Mouse (Mus musculus) heart, embryonic 15.5 days (tissue): ENCODE results near the gene Rest. TPM values are rescaled to one million over a fixed set of nuclear protein-coding genes. Genes with fewer than 3 reads are reported as not detected.
A peak's percentile ranks its signal among the peaks of the same experiment; 100 is the strongest.

Source experiments
- ATAC-seq: fragments of 200-750 bp; cut with Nextera tagmentation; replicated peaks from 2 replicates; pipeline ENCODE4 v1.8.0; 2017; ENCODE audit warnings: low read depth, moderate TSS enrichment; ENCODE audit not compliant: insufficient number of reproducible peaks, insufficient read depth, low FRiP score
- H3K27ac ChIP-seq: fragments of 300-500 bp; sonication (generic); 2 replicates; pipeline ENCODE4 v1.5.1; 2015; ENCODE audit warnings: mild to moderate bottlenecking, inconsistent platforms
- H3K27me3 ChIP-seq: fragments of 300-500 bp; sonication (generic); 2 replicates; pipeline ENCODE4 v1.6.1; 2015; ENCODE audit warnings: inconsistent platforms
- H3K36me3 ChIP-seq: fragments of 300-500 bp; sonication (generic); 2 replicates; pipeline ENCODE4 v1.6.1; 2015; ENCODE audit warnings: mild to moderate bottlenecking, inconsistent platforms
- H3K4me1 ChIP-seq: fragments of 300-500 bp; sonication (generic); replicated peaks from 2 replicates; pipeline ENCODE4 v1.6.1; 2015; ENCODE audit warnings: inconsistent platforms
- H3K4me2 ChIP-seq: fragments of 300-500 bp; sonication (generic); 2 replicates; pipeline ENCODE4 v1.6.1; 2015; ENCODE audit warnings: inconsistent platforms, mild to moderate bottlenecking, moderate library complexity
- H3K4me3 ChIP-seq: fragments of 300-500 bp; sonication (generic); 2 replicates; pipeline ENCODE4 v1.5.1; 2015; ENCODE audit warnings: mild to moderate bottlenecking, inconsistent platforms
- H3K9ac ChIP-seq: fragments of 300-500 bp; sonication (generic); 2 replicates; pipeline ENCODE4 v1.6.1; 2015; ENCODE audit warnings: mild to moderate bottlenecking, inconsistent platforms
- H3K9me3 ChIP-seq: fragments of 300-500 bp; sonication (generic); replicated peaks from 2 replicates; pipeline ENCODE4 v1.6.1; 2016; ENCODE audit warnings: inconsistent platforms
- WGBS: fragments of 180-500 bp; shearing (Covaris S2); methylation state at CpG from one replicate; pipeline ENCODE4 v1.1.7; 2015; ENCODE audit warnings: mixed read lengths; 5-methylcytosine and 5-hydroxymethylcytosine counted together
- polyA plus RNA-seq: library from polyadenylated mRNA; unstranded; fragments of >200 nt; fragmentation: Nextera tagmentation; extraction: Ambion mirVana; gene quantifications from 2 replicates; pipeline ENCODE4 v1.2.1, GENCODE M21; 2015

Rest gene
- polyA plus RNA-seq, 1 experiment from 2014 or later: 19.3 TPM

- Histone ChIP-seq H3K27ac (peak overlapping the region; percentile 96), H3K9me3 (no peaks in the 10 kb centered on the region), H3K4me1 (peaks cover 29% of the 10 kb centered on the region), H3K4me3 (peak overlapping the region; percentile 88), H3K36me3 (peaks cover 17% of the 10 kb centered on the region), H3K4me2 (peak overlapping the region; percentile 68), H3K27me3 (no peaks in the 10 kb centered on the region), H3K9ac (peak overlapping the region; percentile 87)
- WGBS: under 1% methylated on average over 61 of the region's 87 CpGs
- peak; percentile 49 for ATAC-seq
Measured at GRCm38 (mm10) chr5:77266066-77266885, 985 bp downstream of the Rest start.

GRCm38 (mm10) chr5:77266886-77267401 is 1.7 kb downstream of the Rest start:
- Histone ChIP-seq H3K4me3 (peak overlapping the region; percentile 88), H3K27me3 (no peaks in the 10 kb centered on the region), H3K4me2 (peak overlapping the region; percentile 68), H3K4me1 (peaks cover 29% of the 10 kb centered on the region), H3K27ac (peak overlapping the region; percentile 96), H3K36me3 (peaks cover 21% of the 10 kb centered on the region), H3K9ac (peak overlapping the region; percentile 87), H3K9me3 (no peaks in the 10 kb centered on the region)
- ATAC-seq: no peak
- WGBS: 1% methylated on average over 11 of the region's 11 CpGs

GRCm38 (mm10) chr5:77267441-77267840 is 2.1 kb downstream of the Rest start:
- H3K9me3 ChIP-seq: no peaks in the 10 kb centered on the region
- H3K4me1 ChIP-seq: peaks cover 29% of the 10 kb centered on the region
- H3K9ac ChIP-seq: no peak overlapping the region
- H3K4me3 ChIP-seq: peak overlapping the region; percentile 88
- H3K4me2 ChIP-seq: peak overlapping the region; percentile 68
- H3K36me3 ChIP-seq: peaks cover 26% of the 10 kb centered on the region
- no peak for ATAC-seq
- H3K27me3 ChIP-seq: no peaks in the 10 kb centered on the region
- 64% methylated on average over 4 of the region's 4 CpGs for WGBS
- H3K27ac ChIP-seq: 0 out of 2 replicates have a peak overlapping the region, but pooled peaks have one; percentile 96

- ATAC-seq: no peak
- peaks cover 26% of the 10 kb centered on the region for H3K36me3 ChIP-seq
- H3K4me2 ChIP-seq: no peak overlapping the region
- H3K9ac ChIP-seq: no peak overlapping the region
- no peak overlapping the region for H3K4me3 ChIP-seq
- no peak overlapping the region for H3K27ac ChIP-seq
- H3K9me3 ChIP-seq: no peaks in the 10 kb centered on the region
- H3K27me3 ChIP-seq: no peaks in the 10 kb centered on the region
- peaks cover 32% of the 10 kb centered on the region for H3K4me1 ChIP-seq
- WGBS: 94% methylated on average over 30 of the region's 30 CpGs
Measured at GRCm38 (mm10) chr5:77267957-77268624, 2.8 kb downstream of the Rest start.

GRCm38 (mm10) chr5:77269399-77269798 is 4.1 kb downstream of the Rest start:
- Histone ChIP-seq H3K9ac (no peak overlapping the region), H3K9me3 (no peaks in the 10 kb centered on the region), H3K4me2 (no peak overlapping the region), H3K27ac (no peak overlapping the region), H3K27me3 (no peaks in the 10 kb centered on the region), H3K4me1 (peaks cover 35% of the 10 kb centered on the region), H3K36me3 (peaks cover 34% of the 10 kb centered on the region), H3K4me3 (no peak overlapping the region)
- 78% methylated on average over 8 of the region's 8 CpGs for WGBS
- no peak for ATAC-seq

GRCm38 (mm10) chr5:77273151-77273550 is 7.9 kb downstream of the Rest start:
- H3K9ac ChIP-seq: no peak overlapping the region
- peaks cover 22% of the 10 kb centered on the region for H3K4me1 ChIP-seq
- H3K36me3 ChIP-seq: peaks cover 66% of the 10 kb centered on the region
- no peaks in the 10 kb centered on the region for H3K9me3 ChIP-seq
- no peak overlapping the region for H3K4me2 ChIP-seq
- WGBS: 72% methylated on average over 7 of the region's 7 CpGs
- ATAC-seq: no peak; the same call in 1 of the 2 replicates
- H3K27me3 ChIP-seq: no peaks in the 10 kb centered on the region
- H3K4me3 ChIP-seq: no peak overlapping the region
- no peak overlapping the region for H3K27ac ChIP-seq

- no peaks in the 10 kb centered on the region for H3K27me3 ChIP-seq
- no peak for ATAC-seq
- no peak overlapping the region for H3K9ac ChIP-seq
- no peaks in the 10 kb centered on the region for H3K9me3 ChIP-seq
- H3K27ac ChIP-seq: no peak overlapping the region
- peaks cover 76% of the 10 kb centered on the region for H3K36me3 ChIP-seq
- no peak overlapping the region for H3K4me2 ChIP-seq
- H3K4me3 ChIP-seq: no peak overlapping the region
- WGBS: 92% methylated on average over 5 of the region's 5 CpGs
- H3K4me1 ChIP-seq: 0 out of 2 replicates have a peak, but pooled peaks cover 6% of the 10 kb centered on the region
Measured at GRCm38 (mm10) chr5:77275950-77276349, 10.7 kb downstream of the Rest start.

GRCm38 (mm10) chr5:77277204-77277603 is 11.9 kb downstream of the Rest start:
- WGBS: 92% methylated on average over 6 of the region's 6 CpGs
- Histone ChIP-seq H3K36me3 (peaks cover 82% of the 10 kb centered on the region), H3K4me3 (no peak overlapping the region), H3K9ac (no peak overlapping the region), H3K4me2 (no peak overlapping the region), H3K9me3 (no peaks in the 10 kb centered on the region), H3K27me3 (no peaks in the 10 kb centered on the region), H3K27ac (no peak overlapping the region), H3K4me1 (0 out of 2 replicates have a peak, but pooled peaks cover 6% of the 10 kb centered on the region)
- no peak for ATAC-seq

GRCm38 (mm10) chr5:77281518-77282174 is 16.4 kb downstream of the Rest start:
- ATAC-seq: no peak
- peaks cover 79% of the 10 kb centered on the region for H3K36me3 ChIP-seq

GRCm38 (mm10) chr5:77282242-77282641 is 17.0 kb downstream of the Rest start:
- H3K4me3 ChIP-seq: no peak overlapping the region
- WGBS: 86% methylated on average over 9 of the region's 9 CpGs
- H3K27me3 ChIP-seq: no peaks in the 10 kb centered on the region
- peaks cover 9% of the 10 kb centered on the region for H3K4me1 ChIP-seq
- H3K9me3 ChIP-seq: no peaks in the 10 kb centered on the region
- peaks cover 74% of the 10 kb centered on the region for H3K36me3 ChIP-seq
- no peak overlapping the region for H3K9ac ChIP-seq
- no peak overlapping the region for H3K4me2 ChIP-seq
- ATAC-seq: no peak
- H3K27ac ChIP-seq: no peak overlapping the region

More at GRCm38 (mm10) chr5:77281518-77282174, 16.4 kb downstream of the Rest start:
- Histone ChIP-seq H3K27ac (no peak overlapping the region), H3K4me3 (no peak overlapping the region), H3K27me3 (no peaks in the 10 kb centered on the region), H3K4me2 (no peak overlapping the region), H3K9me3 (no peaks in the 10 kb centered on the region), H3K4me1 (peaks cover 4% of the 10 kb centered on the region; the same call in 1 of the 2 replicates), H3K9ac (no peak overlapping the region)
- WGBS: 83% methylated on average over 20 of the region's 20 CpGs

- H3K36me3 ChIP-seq: peaks cover 61% of the 10 kb centered on the region
Measured at GRCm38 (mm10) chr5:77285685-77286084, 20.4 kb downstream of the Rest start.

More at GRCm38 (mm10) chr5:77285685-77286084, 20.4 kb downstream of the Rest start:
- no peaks in the 10 kb centered on the region for H3K27me3 ChIP-seq
- H3K4me2 ChIP-seq: no peak overlapping the region
- no peak for ATAC-seq
- no peak overlapping the region for H3K27ac ChIP-seq
- peaks cover 9% of the 10 kb centered on the region for H3K4me1 ChIP-seq
- no peaks in the 10 kb centered on the region for H3K9me3 ChIP-seq
- no peak overlapping the region for H3K4me3 ChIP-seq
- no peak overlapping the region for H3K9ac ChIP-seq
- WGBS: 79% methylated on average over 7 of the region's 7 CpGs
